Mouse (Mus musculus) liver, embryonic 14.5 days (tissue): ENCODE measurements around the gene Capn11. TPM values are rescaled to one million over a fixed set of nuclear protein-coding genes. Genes with fewer than 3 reads are reported as not detected.

Experiments used
- ATAC-seq: fragments of 200-750 bp; cut with Nextera tagmentation; 2 replicates; pipeline ENCODE4 v1.8.0; 2017; ENCODE audit warnings: moderate number of reproducible peaks, mild to moderate bottlenecking, moderate library complexity; ENCODE audit not compliant: insufficient read depth
- DNase-seq, 3 experiments: peaks; one replicate each; pipeline ENCODE4 v3.0.0-alpha.2; 2012 to 2013; ENCODE audit warnings: low read depth in 3 of 3, low spot score in 3 of 3
- H3K27ac ChIP-seq: fragments of 300-500 bp; sonication (generic); 2 replicates; pipeline ENCODE4 v1.5.1; 2014; ENCODE audit warnings: moderate library complexity, mild to moderate bottlenecking, control low read depth, inconsistent platforms
- H3K27me3 ChIP-seq: fragments of 300-500 bp; sonication (generic); 2 replicates; pipeline ENCODE4 v1.6.1; 2014; ENCODE audit warnings: mild to moderate bottlenecking, low read length, moderate library complexity; ENCODE audit not compliant: control insufficient read depth, insufficient read depth
- H3K36me3 ChIP-seq: fragments of 300-500 bp; sonication (generic); replicated peaks from 2 replicates; pipeline ENCODE4 v1.6.1; 2014; ENCODE audit warnings: low read depth; ENCODE audit not compliant: control insufficient read depth, insufficient read depth
- H3K4me1 ChIP-seq, 2 experiments: fragments of 200-500 bp in 1 of 2; fragments of 300-500 bp in 1 of 2; sonication (generic) in 1 of 2; replicated peaks; 2 replicates each; pipeline ENCODE4 v1.6.1; 2012 to 2014; ENCODE audit warnings: antibody characterized with exemption in 1 of 2, inconsistent platforms in 1 of 2, low read length in 1 of 2; ENCODE audit not compliant: control insufficient read depth in 2 of 2, insufficient read depth in 2 of 2
- H3K4me2 ChIP-seq: fragments of 300-500 bp; sonication (generic); 2 replicates; pipeline ENCODE4 v1.6.1; 2014; ENCODE audit warnings: low read depth, mild to moderate bottlenecking, control low read depth, moderate library complexity
- H3K4me3 ChIP-seq, 2 experiments: fragments of 200-500 bp in 1 of 2; fragments of 300-500 bp in 1 of 2; sonication (generic) in 1 of 2; 2 replicates each; pipeline ENCODE4 v1.5.1; 2012 to 2014; ENCODE audit warnings: low read depth in 2 of 2, low read length in 2 of 2, mild to moderate bottlenecking in 2 of 2, control low read depth in 1 of 2, inconsistent platforms in 1 of 2, moderate library complexity in 1 of 2; ENCODE audit not compliant: insufficient read depth in 1 of 2
- H3K9ac ChIP-seq: fragments of 300-500 bp; sonication (generic); replicated peaks from 2 replicates; pipeline ENCODE4 v1.6.1; 2014; ENCODE audit warnings: mild to moderate bottlenecking, control low read depth, moderate library complexity
- H3K9me3 ChIP-seq: fragments of 300-500 bp; sonication (generic); 2 replicates; pipeline ENCODE4 v1.6.1; 2016; ENCODE audit warnings: low read length, mixed read lengths; ENCODE audit not compliant: control insufficient read depth
- CTCF ChIP-seq: IDR thresholded peaks from 2 replicates; pipeline ENCODE4 v1.5.1; 2016; ENCODE audit warnings: antibody characterized with exemption, low read depth, control low read depth
- EP300 ChIP-seq: IDR thresholded peaks from 2 replicates; pipeline ENCODE4 v1.6.1; 2016; ENCODE audit warnings: antibody characterized with exemption, low read depth
- WGBS: fragments of 180-500 bp; shearing (Covaris S2); extraction: QIAGEN DNeasy Blood & Tissue Kit; methylation state at CpG from one replicate; pipeline ENCODE4 v1.1.7; 2014; ENCODE audit not compliant: insufficient replicate concordance; 5-methylcytosine and 5-hydroxymethylcytosine counted together
- polyA plus RNA-seq, 2 experiments: library from polyadenylated mRNA; depleted of rRNA in 1 of 2; stranded (reverse) in 1 of 2; unstranded in 1 of 2; fragments of >200 nt; fragmentation: Nextera tagmentation in 1 of 2; extraction: Ambion mirVana in 1 of 2; gene quantifications; 2 replicates each; pipeline versions ENCODE4 v1.2.1 to v1.2.3; 2012 to 2014

The Capn11 gene
- polyA plus RNA-seq, 2 experiments, result not detected

GRCm38 (mm10) chr17:45702254-45702653 is 43.1 kb upstream of the Capn11 start:
- Histone ChIP-seq H3K4me1 (peaks cover 0 to 23% of the 10 kb centered on the region in 2 experiments; a peak in 3 of 4 replicates), H3K4me2 (no peak overlapping the region), H3K9ac (no peak overlapping the region), H3K9me3 (no peaks in the 10 kb centered on the region), H3K36me3 (no peaks in the 10 kb centered on the region; the same call in 1 of the 2 replicates), H3K27me3 (no peaks in the 10 kb centered on the region), H3K27ac (no peak overlapping the region), H3K4me3 (no peak overlapping the region)
- DNase-seq (no peak), ATAC-seq (0 out of 2 replicates have a peak, but pooled peaks have one; percentile 19)
- no peak for TF ChIP-seq EP300
- WGBS, result 38% methylated on average over 4 of the region's 4 CpGs

- H3K9ac ChIP-seq, result no peak overlapping the region
- no peaks in the 10 kb centered on the region for H3K27me3 ChIP-seq
- no peaks in the 10 kb centered on the region; the same call in 1 of the 2 replicates for H3K36me3 ChIP-seq
- H3K4me1 ChIP-seq, result peaks cover 0 to 21% of the 10 kb centered on the region in 2 experiments; a peak in 3 of 4 replicates
- no peak overlapping the region for H3K27ac ChIP-seq
- DNase-seq, result no peak
- no peak overlapping the region for H3K4me2 ChIP-seq
- H3K9me3 ChIP-seq, result no peaks in the 10 kb centered on the region
- WGBS, result 64% methylated on average over 9 of the region's 9 CpGs
- H3K4me3 ChIP-seq, result no peak overlapping the region
- no peak for ATAC-seq
- TF ChIP-seq CTCF, result no peak
- no peak for TF ChIP-seq EP300
These were observed 42.1 kb upstream of the Capn11 start for GRCm38 (mm10) chr17:45701236-45701591.

GRCm38 (mm10) chr17:45700496-45701235 is 41.5 kb upstream of the Capn11 start:
- ATAC-seq (no peak), DNase-seq (no peak)
- Histone ChIP-seq H3K27ac (no peak overlapping the region), H3K4me3 (no peak overlapping the region), H3K9me3 (no peaks in the 10 kb centered on the region), H3K4me2 (no peak overlapping the region), H3K4me1 (peaks cover 0 to 22% of the 10 kb centered on the region in 2 experiments; a peak in 3 of 4 replicates), H3K9ac (no peak overlapping the region), H3K27me3 (no peaks in the 10 kb centered on the region), H3K36me3 (no peaks in the 10 kb centered on the region; the same call in 1 of the 2 replicates)
- TF ChIP-seq CTCF (no peak), EP300 (no peak)
- 66% methylated on average over 11 of the region's 16 CpGs for WGBS

GRCm38 (mm10) chr17:45699039-45699740 is 40.1 kb upstream of the Capn11 start:
- Histone ChIP-seq H3K27ac (no peak overlapping the region), H3K9ac (no peak overlapping the region), H3K9me3 (no peaks in the 10 kb centered on the region), H3K4me2 (no peak overlapping the region), H3K27me3 (no peaks in the 10 kb centered on the region), H3K4me1 (peaks cover 8 to 32% of the 10 kb centered on the region in 2 experiments), H3K4me3 (no peak overlapping the region), H3K36me3 (no peaks in the 10 kb centered on the region; the same call in 1 of the 2 replicates)
- TF ChIP-seq CTCF (no peak), EP300 (no peak)
- ATAC-seq (no peak), DNase-seq (no peak)
- 82% methylated on average over 3 of the region's 3 CpGs for WGBS

GRCm38 (mm10) chr17:45698368-45698767 is 39.2 kb upstream of the Capn11 start:
- Histone ChIP-seq H3K4me1 (peaks cover 8 to 34% of the 10 kb centered on the region in 2 experiments), H3K27me3 (no peaks in the 10 kb centered on the region), H3K36me3 (no peaks in the 10 kb centered on the region; the same call in 1 of the 2 replicates), H3K4me3 (no peak overlapping the region), H3K9me3 (no peaks in the 10 kb centered on the region), H3K4me2 (no peak overlapping the region), H3K9ac (no peak overlapping the region), H3K27ac (no peak overlapping the region)
- no peak for DNase-seq
- WGBS, result 86% methylated on average over 6 of the region's 6 CpGs
- ATAC-seq, result no peak
- TF ChIP-seq EP300, result no peak
- no peak for TF ChIP-seq CTCF
